Mouse (Mus musculus) heart, postnatal 36 days (tissue): ENCODE results near the gene Ofd1. TPM values are rescaled to one million over a fixed set of nuclear protein-coding genes. Genes with fewer than 3 reads are reported as not detected.

Experiments
- DNase-seq, 2 experiments: peaks; one replicate each; pipeline ENCODE4 v3.0.0; 2021 to 2022
- intact Hi-C: fragments of 180-260 bp; cut with DNase I; formaldehyde crosslinking; loops from one replicate; pipeline ENCODE4 v1.15.1; 2025
- total RNA-seq, 2 experiments: library from RNA; stranded (reverse); gene quantifications; 2 replicates each; pipeline ENCODE4 v1.2.3; 2021

The Ofd1 gene
- 1 to 10 TPM; 3.7 to 5.3 TPM for total RNA-seq

GRCm38 (mm10) chrX:166440616-166441063, at the start of gene Ofd1:
Ofd1 (minus strand) TSS chrX:166440704.
- intact Hi-C loops: loop anchor here (2.0 kb wide), 1 partner anchor 70 kb away; no protein-coding TSS in a partner anchor
- DNase-seq: peak; percentile 89 to 90

- peak; percentile 88 to 92 for DNase-seq
- intact Hi-C loops: loop anchor here (2.0 kb wide), 1 partner anchor 31 kb away; no protein-coding TSS in a partner anchor
Observed at GRCm38 (mm10) chrX:166479365-166479983, 39.0 kb upstream of the Ofd1 start, which contains the start of gene Rab9. Rab9 (minus strand) TSS chrX:166479867.

- DNase-seq: peak in 1 of 2 experiments; percentile 5
- intact Hi-C loops: loop anchor here (2.0 kb wide), 1 partner anchor 32 kb away; no protein-coding TSS in a partner anchor
Observed at GRCm38 (mm10) chrX:166478631-166479364, 38.3 kb upstream of the Ofd1 start.

- intact Hi-C loops: no loop called here
- DNase-seq: no peak
Observed at GRCm38 (mm10) chrX:166477393-166477792, 36.9 kb upstream of the Ofd1 start.

GRCm38 (mm10) chrX:166472612-166473011, 32.1 kb upstream of the Ofd1 start:
- intact Hi-C loops: no loop called here
- DNase-seq: no peak

GRCm38 (mm10) chrX:166468321-166468720, 27.8 kb upstream of the Ofd1 start:
- DNase-seq: no peak
- intact Hi-C loops: no loop called here

DNA sequence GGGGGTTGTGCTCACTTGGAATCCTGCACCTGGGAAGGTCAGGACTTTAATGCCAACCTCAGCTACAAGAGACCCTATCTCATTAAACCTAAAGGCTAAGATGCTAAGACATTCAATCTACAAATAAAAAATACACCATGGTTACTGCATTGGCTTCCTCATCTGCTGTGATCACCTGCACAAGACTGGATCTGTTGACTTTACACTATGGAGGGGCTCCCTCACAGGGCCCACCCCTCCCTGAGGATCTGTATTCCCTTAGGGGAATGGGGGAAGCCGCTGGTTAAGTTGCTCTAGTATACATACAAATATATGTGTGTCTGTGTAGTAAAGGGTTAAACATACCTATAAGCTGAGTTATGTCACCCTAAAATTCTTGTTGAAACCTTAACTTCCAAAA, 15.0 kb upstream of the Ofd1 start:
- no peak for DNase-seq
- intact Hi-C loops: no loop called here

- no peak for DNase-seq
- intact Hi-C loops: no loop called here
Observed at GRCm38 (mm10) chrX:166454331-166454730, 13.8 kb upstream of the Ofd1 start.

GRCm38 (mm10) chrX:166453532-166453931, 13.0 kb upstream of the Ofd1 start:
- DNase-seq: no peak
- intact Hi-C loops: no loop called here

DNA sequence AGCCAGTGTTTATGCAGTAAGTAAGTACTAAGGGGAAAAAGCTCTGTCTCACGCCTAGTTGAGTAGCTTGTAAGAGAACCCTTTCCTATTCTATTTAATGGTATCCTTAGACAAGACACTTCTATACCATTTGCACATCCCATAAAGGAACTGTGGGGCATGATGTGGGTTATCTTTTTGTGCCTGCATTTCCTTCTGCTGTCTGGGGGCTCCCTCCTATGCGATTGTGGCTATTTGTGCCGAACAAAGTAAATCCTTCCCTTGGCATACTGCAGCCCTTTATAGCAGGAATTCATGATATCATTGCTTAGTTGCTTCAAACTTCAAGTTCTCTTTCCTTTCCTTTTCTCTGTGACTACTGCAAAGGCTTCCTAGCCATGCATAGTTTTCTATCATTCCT, 4.0 kb upstream of the Ofd1 start:
- DNase-seq: no peak
- intact Hi-C loops: no loop called here

DNA sequence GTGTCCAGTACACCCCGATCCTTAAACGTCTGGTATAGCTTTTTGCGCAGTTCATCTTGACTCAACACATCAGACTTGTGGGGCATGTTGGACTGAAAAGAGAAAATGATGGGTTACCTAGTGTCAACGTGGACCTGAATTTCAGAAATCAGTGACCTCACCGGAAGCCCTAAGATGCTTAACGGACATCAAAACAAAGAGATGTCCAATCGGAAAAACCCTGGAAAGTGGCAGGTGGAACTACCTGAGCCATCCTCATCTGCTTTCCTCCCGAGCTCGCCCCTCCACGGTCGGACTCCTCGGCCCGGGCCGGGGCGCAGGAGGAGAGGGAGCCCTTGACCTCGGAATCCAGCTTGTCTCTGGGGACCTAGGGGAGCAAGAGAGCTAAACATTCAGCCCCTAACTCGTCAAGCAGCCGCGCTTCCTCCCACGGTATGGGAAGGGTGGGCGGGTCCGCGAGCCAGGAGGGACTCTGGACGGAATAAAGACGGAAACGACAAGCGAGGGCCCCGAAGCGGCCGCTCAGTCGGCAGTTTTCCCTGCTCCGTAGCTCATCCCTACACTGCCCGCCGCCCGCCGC, 378 bp downstream of the Ofd1 start, which contains the start of gene Trappc2:
Gene Trappc2 (plus strand): TSS at position 539 of the 580 bp plus-strand sequence.
- DNase-seq: no peak
- intact Hi-C loops: loop anchor here (2.0 kb wide), 1 partner anchor 71 kb away; no protein-coding TSS in a partner anchor

DNA sequence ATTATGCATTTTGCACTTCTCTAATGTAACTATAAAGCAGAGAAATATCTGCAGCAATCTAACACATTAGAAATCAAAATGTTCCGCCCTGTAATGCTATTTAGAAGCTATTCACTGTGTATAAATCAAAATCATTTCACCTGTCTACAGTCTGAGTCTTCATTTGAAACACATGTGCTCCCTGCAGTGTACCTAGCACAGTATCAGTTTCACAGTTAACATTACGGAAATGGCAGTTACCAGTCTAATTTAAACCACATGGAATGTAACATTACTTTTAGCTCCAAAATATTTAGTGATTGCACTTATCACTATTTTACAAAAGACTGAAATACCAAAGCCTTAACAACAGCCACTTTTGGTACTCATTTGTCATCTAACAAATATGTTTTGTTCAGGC, 5.7 kb downstream of the Ofd1 start:
- intact Hi-C loops: no loop called here
- no peak for DNase-seq

GRCm38 (mm10) chrX:166416196-166416595, 24.3 kb downstream of the Ofd1 start:
- DNase-seq: peak; percentile 9 to 10
- intact Hi-C loops: no loop called here

DNA sequence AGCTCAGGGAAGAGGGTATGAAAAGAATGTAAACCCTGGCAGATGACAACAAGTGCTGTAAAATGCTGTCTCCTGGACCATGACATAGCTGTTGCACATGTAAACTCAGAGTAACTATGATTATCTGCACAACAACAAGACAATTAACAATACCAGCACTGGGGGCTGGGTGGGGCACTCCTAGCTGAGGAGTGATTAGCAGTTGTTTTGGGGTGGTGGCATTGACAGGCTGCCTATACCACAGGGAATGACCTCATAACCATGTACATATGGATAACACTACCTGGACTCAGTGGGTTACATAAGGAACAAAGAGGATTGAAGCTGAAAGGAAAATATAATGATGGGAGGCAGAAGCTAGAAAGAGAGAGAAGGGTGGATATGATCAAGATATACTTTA, 32.6 kb downstream of the Ofd1 start:
- intact Hi-C loops: no loop called here

GRCm38 (mm10) chrX:166393753-166394152, 46.8 kb downstream of the Ofd1 start:
- intact Hi-C loops: no loop called here

More for the DNA sequence above, 32.6 kb downstream of the Ofd1 start:
- DNase-seq: no peak

DNA sequence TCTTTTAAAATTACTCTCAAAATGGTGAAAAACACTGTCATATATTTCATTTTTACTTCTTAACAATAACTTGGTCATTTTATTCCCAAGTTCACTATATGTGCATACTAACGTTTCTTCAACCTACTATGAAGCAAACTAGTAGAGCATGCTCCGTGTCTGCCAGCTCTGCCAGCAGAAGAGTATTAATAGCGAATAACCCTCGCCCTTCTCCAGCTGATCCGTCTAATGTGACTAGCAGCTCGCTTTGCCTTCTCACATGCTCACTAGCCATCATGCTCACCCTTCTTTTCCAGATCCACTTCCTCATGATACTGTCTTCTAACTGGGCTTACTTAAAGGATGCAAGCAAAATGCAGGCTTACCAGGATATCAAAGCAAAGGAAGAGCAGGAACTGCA, 53.8 kb downstream of the Ofd1 start:
- no peak for DNase-seq

More at GRCm38 (mm10) chrX:166393753-166394152, 46.8 kb downstream of the Ofd1 start:
- DNase-seq: no peak

GRCm38 (mm10) chrX:166384935-166385334, 55.6 kb downstream of the Ofd1 start:
- DNase-seq: no peak
- intact Hi-C loops: no loop called here

More for the DNA sequence above, 53.8 kb downstream of the Ofd1 start:
- intact Hi-C loops: no loop called here

DNA sequence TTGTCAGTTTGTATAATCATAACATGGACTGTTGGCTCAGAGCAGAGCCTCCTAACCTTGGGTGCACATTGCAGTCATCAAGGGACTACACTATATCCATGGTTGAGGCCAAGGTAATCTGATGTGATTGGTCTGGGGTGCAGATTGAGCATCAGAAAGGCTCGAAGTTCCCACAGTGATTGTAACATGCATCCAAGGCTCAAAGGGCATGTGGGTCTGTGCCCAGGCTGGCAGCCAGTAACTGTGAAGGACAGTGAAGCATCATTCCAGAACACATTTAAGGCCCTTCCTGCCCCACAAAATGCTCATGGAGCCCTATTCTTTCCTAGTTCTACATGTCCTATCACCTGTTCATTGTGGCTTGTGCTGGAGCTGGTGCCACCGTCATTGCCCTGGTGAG, 56.9 kb downstream of the Ofd1 start:
- intact Hi-C loops: no loop called here
- DNase-seq: no peak

DNA sequence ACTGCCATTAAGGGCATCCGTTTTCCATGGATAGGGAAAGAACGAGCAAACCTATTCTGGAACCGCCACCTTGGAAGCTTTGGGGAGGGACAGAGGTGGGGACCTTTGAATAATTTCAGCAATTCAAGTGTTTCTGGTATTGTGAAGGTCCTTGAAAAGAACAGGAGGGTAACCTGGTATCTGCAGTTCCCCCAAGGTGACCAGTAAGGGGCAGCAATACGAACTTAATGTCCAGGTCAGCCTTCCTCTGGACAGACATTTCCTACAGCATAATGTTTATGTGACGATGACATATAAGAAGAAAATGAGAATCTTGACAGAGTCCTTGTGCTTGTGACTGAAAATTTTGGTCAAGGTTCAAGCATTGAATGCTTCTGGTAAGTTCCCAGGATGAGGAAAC, 61.9 kb downstream of the Ofd1 start:
- intact Hi-C loops: no loop called here
- no peak for DNase-seq

DNA sequence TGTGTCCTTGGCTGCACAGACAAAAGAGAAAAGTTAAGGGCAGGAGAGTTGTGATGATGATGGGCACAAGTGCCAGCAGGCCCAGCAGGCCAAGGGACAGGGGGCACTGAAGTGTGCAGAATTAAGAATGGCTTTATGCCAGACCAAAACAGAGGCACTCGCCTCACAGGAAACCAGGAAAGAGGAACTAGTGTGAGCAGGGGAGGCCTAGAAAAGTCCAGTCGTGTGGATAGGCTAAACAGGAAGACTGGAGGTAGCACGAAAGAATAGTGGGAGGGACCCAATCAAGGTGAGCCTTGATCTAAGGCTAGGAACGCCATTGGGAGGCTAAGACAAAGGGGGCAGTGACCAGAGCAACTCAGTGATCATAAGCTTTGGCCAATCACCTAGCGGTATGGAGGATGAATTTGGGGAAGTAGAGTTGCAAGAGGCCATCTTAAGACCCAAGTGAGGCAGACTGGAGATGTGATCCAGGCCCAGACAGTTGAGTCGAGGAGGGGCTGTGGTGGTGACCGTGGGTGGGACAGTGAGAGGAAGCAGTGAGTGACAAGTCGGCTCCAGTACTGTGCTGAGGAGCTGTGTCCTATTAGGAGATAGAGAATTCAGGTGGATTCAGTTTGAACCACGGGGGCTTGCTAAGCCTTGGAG, 63.7 kb downstream of the Ofd1 start:
- intact Hi-C loops: no loop called here
- no peak for DNase-seq
